Mouse (Mus musculus) forebrain, embryonic 16.5 days (tissue): Measurements from ENCODE around the gene Nkx1-1. TPM values are rescaled to one million over a fixed set of nuclear protein-coding genes. Genes with fewer than 3 reads are reported as not detected.

ENCODE experiments used
- ATAC-seq: fragments of 200-750 bp; cut with Nextera tagmentation; 2 replicates; pipeline ENCODE4 v1.8.0; 2017; ENCODE audit warnings: mild to moderate bottlenecking, moderate library complexity
- H3K27ac ChIP-seq: fragments of 300-500 bp; sonication (generic); 2 replicates; pipeline ENCODE4 v1.5.1; 2014; ENCODE audit warnings: low read length, control low read depth
- H3K27me3 ChIP-seq: fragments of 300-500 bp; sonication (generic); replicated peaks from 2 replicates; pipeline ENCODE4 v1.6.1; 2014; ENCODE audit warnings: low read length; ENCODE audit not compliant: control insufficient read depth, insufficient read depth
- H3K36me3 ChIP-seq: fragments of 300-500 bp; sonication (generic); 2 replicates; pipeline ENCODE4 v1.6.1; 2014; ENCODE audit not compliant: control insufficient read depth, insufficient read depth
- H3K4me1 ChIP-seq: fragments of 300-500 bp; sonication (generic); replicated peaks from 2 replicates; pipeline ENCODE4 v1.6.1; 2014; ENCODE audit warnings: low read length; ENCODE audit not compliant: control insufficient read depth, insufficient read depth
- H3K4me2 ChIP-seq: fragments of 300-500 bp; sonication (generic); 2 replicates; pipeline ENCODE4 v1.6.1; 2014; ENCODE audit warnings: mild to moderate bottlenecking, low read length, control low read depth
- H3K4me3 ChIP-seq: fragments of 300-500 bp; sonication (generic); replicated peaks from 2 replicates; pipeline ENCODE4 v1.5.1; 2014; ENCODE audit warnings: mild to moderate bottlenecking, low read length, control low read depth
- H3K9ac ChIP-seq: fragments of 300-500 bp; sonication (generic); replicated peaks from 2 replicates; pipeline ENCODE4 v1.6.1; 2014; ENCODE audit warnings: low read depth, low read length, control low read depth
- H3K9me3 ChIP-seq: fragments of 300-500 bp; sonication (generic); 2 replicates; pipeline ENCODE4 v1.6.1; 2016; ENCODE audit warnings: low read length; ENCODE audit not compliant: control insufficient read depth
- WGBS: fragments of 180-500 bp; shearing (Covaris S2); extraction: QIAGEN DNeasy Blood & Tissue Kit; methylation state at CpG from one replicate; pipeline ENCODE4 v1.1.7; 2014; 5-methylcytosine and 5-hydroxymethylcytosine counted together
- polyA plus RNA-seq: library from polyadenylated mRNA; unstranded; fragments of >200 nt; fragmentation: Nextera tagmentation; extraction: Ambion mirVana; gene quantifications from 2 replicates; pipeline ENCODE4 v1.2.1, GENCODE M21; 2015

Gene Nkx1-1
- polyA plus RNA-seq, 1 experiment from 2014 or later: not detected

GRCm38 (mm10) chr5:33442927-33443710, 9.3 kb upstream of the Nkx1-1 start:
- H3K9ac ChIP-seq: peak overlapping the region; percentile 40
- peaks cover 65% of the 10 kb centered on the region for H3K27me3 ChIP-seq
- WGBS: 6% methylated on average over 56 of the region's 56 CpGs
- no peaks in the 10 kb centered on the region for H3K9me3 ChIP-seq
- peak; percentile 58 for ATAC-seq
- no peak overlapping the region for H3K27ac ChIP-seq
- H3K4me2 ChIP-seq: peak overlapping the region; percentile 61
- peaks cover 7% of the 10 kb centered on the region for H3K4me1 ChIP-seq
- H3K4me3 ChIP-seq: peak overlapping the region; percentile 42
- H3K36me3 ChIP-seq: no peaks in the 10 kb centered on the region

- H3K27me3 ChIP-seq: peaks cover 92% of the 10 kb centered on the region
- 3% methylated on average over 23 of the region's 23 CpGs for WGBS
- no peak overlapping the region for H3K4me3 ChIP-seq
- ATAC-seq: no peak
- H3K4me2 ChIP-seq: no peak overlapping the region
- no peak overlapping the region for H3K27ac ChIP-seq
- no peaks in the 10 kb centered on the region for H3K9me3 ChIP-seq
- H3K36me3 ChIP-seq: no peaks in the 10 kb centered on the region
- no peak overlapping the region for H3K9ac ChIP-seq
- peaks cover 19% of the 10 kb centered on the region for H3K4me1 ChIP-seq
Measured at GRCm38 (mm10) chr5:33438214-33438613, 4.4 kb upstream of the Nkx1-1 start.

GRCm38 (mm10) chr5:33435941-33436340, 2.2 kb upstream of the Nkx1-1 start:
- H3K27ac ChIP-seq: no peak overlapping the region
- 0% methylated on average over 4 of the region's 4 CpGs for WGBS
- peaks cover 94% of the 10 kb centered on the region for H3K27me3 ChIP-seq
- no peaks in the 10 kb centered on the region for H3K36me3 ChIP-seq
- ATAC-seq: no peak
- H3K9ac ChIP-seq: no peak overlapping the region
- peaks cover 27% of the 10 kb centered on the region for H3K4me1 ChIP-seq
- no peak overlapping the region for H3K4me2 ChIP-seq
- no peak overlapping the region for H3K4me3 ChIP-seq
- H3K9me3 ChIP-seq: no peaks in the 10 kb centered on the region

GRCm38 (mm10) chr5:33435151-33435550, 1.4 kb upstream of the Nkx1-1 start:
- Histone ChIP-seq H3K27ac (no peak overlapping the region), H3K4me2 (no peak overlapping the region), H3K9ac (no peak overlapping the region), H3K9me3 (no peaks in the 10 kb centered on the region), H3K36me3 (no peaks in the 10 kb centered on the region), H3K4me3 (no peak overlapping the region; the same call in 1 of the 2 replicates), H3K4me1 (peaks cover 31% of the 10 kb centered on the region), H3K27me3 (peaks cover 89% of the 10 kb centered on the region)
- WGBS: under 1% methylated on average over 26 of the region's 26 CpGs
- ATAC-seq: no peak

GRCm38 (mm10) chr5:33434141-33434780, 485 bp upstream of the Nkx1-1 start:
- Histone ChIP-seq H3K4me3 (peak overlapping the region; percentile 33), H3K4me2 (peak overlapping the region; percentile 47), H3K9ac (no peak overlapping the region), H3K9me3 (no peaks in the 10 kb centered on the region), H3K4me1 (peaks cover 31% of the 10 kb centered on the region), H3K27me3 (peaks cover 91% of the 10 kb centered on the region), H3K27ac (no peak overlapping the region), H3K36me3 (no peaks in the 10 kb centered on the region)
- WGBS: under 1% methylated on average over 57 of the region's 60 CpGs
- ATAC-seq: peak; percentile 47

- no peak for ATAC-seq
- H3K9ac ChIP-seq: no peak overlapping the region
- WGBS: under 1% methylated on average over 39 of the region's 39 CpGs
- H3K36me3 ChIP-seq: no peaks in the 10 kb centered on the region
- H3K4me1 ChIP-seq: peaks cover 31% of the 10 kb centered on the region
- no peak overlapping the region for H3K4me2 ChIP-seq
- H3K27ac ChIP-seq: no peak overlapping the region
- peaks cover 91% of the 10 kb centered on the region for H3K27me3 ChIP-seq
- no peaks in the 10 kb centered on the region for H3K9me3 ChIP-seq
- H3K4me3 ChIP-seq: no peak overlapping the region
Measured at GRCm38 (mm10) chr5:33432057-33432935, 1.5 kb downstream of the Nkx1-1 start.

- WGBS: under 1% methylated on average over 73 of the region's 77 CpGs
- H3K4me1 ChIP-seq: peaks cover 31% of the 10 kb centered on the region
Measured at GRCm38 (mm10) chr5:33431173-33432005, 2.4 kb downstream of the Nkx1-1 start.

GRCm38 (mm10) chr5:33430511-33431172, 3.1 kb downstream of the Nkx1-1 start:
- Histone ChIP-seq H3K27ac (no peak overlapping the region), H3K36me3 (no peaks in the 10 kb centered on the region), H3K4me3 (no peak overlapping the region), H3K27me3 (peaks cover 85% of the 10 kb centered on the region), H3K4me2 (no peak overlapping the region), H3K9ac (no peak overlapping the region), H3K9me3 (no peaks in the 10 kb centered on the region), H3K4me1 (peaks cover 31% of the 10 kb centered on the region)
- ATAC-seq: no peak
- WGBS: 1% methylated on average over 56 of the region's 64 CpGs

More at GRCm38 (mm10) chr5:33431173-33432005, 2.4 kb downstream of the Nkx1-1 start:
- no peak for ATAC-seq
- Histone ChIP-seq H3K9me3 (no peaks in the 10 kb centered on the region), H3K27me3 (peaks cover 89% of the 10 kb centered on the region), H3K9ac (no peak overlapping the region), H3K27ac (no peak overlapping the region), H3K4me2 (peak overlapping the region; percentile 6), H3K4me3 (no peak overlapping the region), H3K36me3 (no peaks in the 10 kb centered on the region)
